Mouse (Mus musculus) liver (tissue): ENCODE results near the gene Thoc5.

Experiments used
- DNase-seq: peaks from one replicate; pipeline ENCODE4 v3.0.0-alpha.2; 2020; ENCODE audit warnings: mixed read lengths

The Thoc5 gene

DNA sequence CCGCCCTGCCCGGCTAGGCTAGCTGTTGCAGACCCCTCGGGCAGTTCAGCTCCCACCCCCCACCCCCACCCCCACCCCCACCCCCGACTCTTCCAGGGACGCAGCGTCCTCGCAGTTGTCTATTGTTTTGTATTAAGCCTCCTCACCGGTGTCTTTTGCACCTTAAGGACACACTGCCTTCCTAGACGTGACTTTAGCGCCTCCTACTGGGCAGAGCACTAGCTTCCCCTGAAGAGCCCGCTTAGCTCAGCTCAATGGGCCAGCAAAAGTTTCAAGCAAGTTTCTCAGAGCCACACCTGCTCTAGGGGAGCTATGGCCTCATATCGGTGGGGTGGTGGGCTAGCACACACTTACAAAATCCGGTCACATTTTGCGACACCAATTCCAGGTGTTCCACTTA is 80.5 kb downstream of the Thoc5 start:
- peak; percentile 82 for DNase-seq
